Mouse (Mus musculus): ENCODE data around the gene S100a6.
A peak's percentile ranks its signal among the peaks of the same experiment; 100 is the strongest.

The S100a6 gene

DNA sequence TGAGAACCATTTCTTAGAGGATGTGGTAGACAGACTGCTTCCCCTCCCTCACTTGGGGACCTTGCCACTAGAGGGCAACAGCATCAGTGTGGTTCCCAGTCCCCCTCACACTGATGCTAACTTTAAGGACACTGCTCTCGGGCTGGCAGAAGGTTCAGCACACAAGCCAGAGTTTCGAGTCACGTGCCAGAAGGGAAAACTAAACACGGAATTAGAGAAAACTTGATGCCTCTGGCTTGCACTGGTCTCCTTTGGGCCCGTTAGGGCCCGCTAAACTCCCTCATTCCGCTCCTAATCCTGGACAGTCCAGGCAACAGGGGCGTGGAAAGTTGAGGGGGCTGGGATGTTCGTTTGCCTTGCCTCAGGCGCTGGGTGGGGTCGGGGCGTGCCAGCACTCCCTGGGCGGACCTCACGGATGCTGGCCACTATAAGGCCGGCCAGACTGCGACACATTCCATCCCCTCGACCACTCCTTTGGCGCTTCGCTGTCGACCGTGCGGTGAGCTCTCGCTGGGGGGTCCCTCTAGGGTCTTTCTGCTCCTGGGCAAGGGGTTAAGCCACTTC lies at the start of gene S100a6:
TSS of gene S100a6 (plus strand) at position 155 of the 564 bp plus-strand sequence.
- peak; percentile 91 for DNase-seq (ENCODE audit: low spot score)

DNA sequence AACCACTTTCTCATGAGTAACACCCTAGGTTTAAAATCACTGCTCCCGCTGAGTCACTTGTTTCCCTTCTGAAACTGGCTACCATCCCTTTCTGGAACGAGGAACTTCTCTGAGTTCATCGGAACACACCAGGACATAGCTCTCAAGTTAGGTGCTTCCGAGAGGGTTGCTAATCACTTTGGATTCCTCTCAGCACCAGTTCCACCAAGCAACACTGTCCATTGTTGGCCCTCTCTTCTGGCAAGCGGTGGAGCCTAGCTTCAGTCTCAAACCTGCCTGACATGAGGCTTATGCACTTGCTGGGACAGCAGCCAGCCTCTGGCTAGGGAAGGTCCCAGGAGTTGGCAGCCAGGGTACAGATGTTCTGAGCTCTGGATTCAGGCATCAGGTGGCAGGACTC lies 38.0 kb upstream of the S100a6 start:
- no peak for DNase-seq (ENCODE audit: low spot score)

DNA sequence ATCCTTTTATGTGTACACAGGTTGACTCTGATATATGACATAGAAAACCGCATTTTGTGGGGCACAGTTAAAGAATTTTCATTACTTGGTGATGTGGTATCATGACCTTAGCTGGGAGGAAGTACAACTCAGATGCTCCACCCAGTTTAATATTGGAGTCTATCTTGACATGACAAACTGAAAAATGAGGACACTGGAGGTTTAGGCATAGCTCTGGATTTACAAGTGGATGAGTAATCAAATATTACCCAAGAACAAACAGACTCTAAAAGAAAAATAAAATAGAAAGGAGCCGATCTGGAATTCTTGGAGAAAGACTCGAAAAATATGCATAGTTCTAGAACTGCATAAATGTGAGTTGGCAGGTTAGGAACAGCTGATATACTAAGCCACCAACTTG lies 37.4 kb upstream of the S100a6 start:
- DNase-seq (ENCODE audit: low spot score): no peak

DNA sequence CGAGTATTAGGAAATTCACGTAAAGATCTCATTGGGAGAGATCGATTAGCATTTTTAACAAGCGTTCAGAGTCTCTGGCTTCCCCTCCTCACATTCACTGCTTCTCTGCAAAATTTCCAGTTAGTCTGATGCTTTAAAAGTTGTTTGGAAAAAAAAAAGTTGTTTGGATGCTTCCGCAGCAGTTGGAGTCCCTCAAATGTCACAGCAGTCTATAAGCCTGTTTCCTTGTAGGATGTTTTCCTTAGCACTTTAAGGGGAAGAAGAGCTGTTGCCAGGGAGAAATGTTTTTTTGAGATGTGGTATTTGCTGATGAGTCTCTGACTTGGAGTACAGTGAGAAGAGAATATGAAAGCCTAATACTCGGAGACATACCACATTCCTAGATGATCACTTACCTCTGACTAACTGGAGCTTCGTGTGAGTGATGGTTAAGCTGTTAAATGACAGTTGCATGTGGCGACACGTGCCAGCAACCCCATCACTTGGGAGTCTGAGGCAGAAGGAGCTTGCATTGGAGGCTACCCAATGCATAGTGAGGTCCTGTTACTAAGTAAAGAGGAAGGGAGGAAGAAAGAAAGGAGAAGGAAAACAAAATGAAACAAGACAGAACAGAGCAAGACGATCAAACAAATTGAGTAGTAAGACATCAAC lies 36.2 kb upstream of the S100a6 start:
- DNase-seq (ENCODE audit: low spot score): no peak

DNA sequence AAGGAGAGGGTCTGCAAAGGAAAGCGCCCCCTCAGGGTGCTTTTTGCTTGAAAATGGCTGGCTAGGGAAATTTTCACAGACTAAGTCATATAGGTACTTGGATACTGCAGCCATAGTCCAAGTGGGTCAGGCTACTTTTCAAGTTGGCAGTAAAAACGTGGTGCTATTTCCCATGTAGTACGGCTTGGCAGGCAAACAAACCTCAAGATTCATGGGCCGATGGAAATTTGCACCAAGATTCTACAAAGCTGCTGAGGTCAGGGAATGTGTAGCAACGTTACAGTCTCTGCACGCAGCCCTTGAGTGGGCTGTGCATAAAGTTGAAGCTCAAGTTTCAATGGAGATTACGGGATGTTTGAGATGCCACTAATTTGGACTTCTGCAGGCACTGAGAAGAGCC lies 33.2 kb upstream of the S100a6 start:
- no peak for DNase-seq (ENCODE audit: low spot score)

DNA sequence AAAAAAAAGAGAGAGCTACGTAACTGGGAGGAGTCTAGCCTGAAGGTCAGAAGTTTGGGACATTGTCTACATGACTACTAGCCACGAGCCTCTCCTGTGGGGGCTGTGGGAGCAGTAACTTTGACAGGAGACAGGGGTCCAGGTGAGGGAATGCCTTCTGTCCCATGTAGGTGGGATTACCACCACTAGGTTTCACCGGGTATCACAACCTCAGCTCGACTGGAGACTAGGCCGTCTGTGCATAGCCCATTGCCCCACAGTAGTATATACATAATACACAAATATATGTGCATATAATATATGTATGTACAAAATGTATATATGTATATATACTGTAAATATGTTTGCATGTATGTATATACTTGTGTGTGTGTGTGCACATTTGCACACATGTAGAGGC lies 31.5 kb upstream of the S100a6 start:
- no peak for DNase-seq (ENCODE audit: low spot score)

DNA sequence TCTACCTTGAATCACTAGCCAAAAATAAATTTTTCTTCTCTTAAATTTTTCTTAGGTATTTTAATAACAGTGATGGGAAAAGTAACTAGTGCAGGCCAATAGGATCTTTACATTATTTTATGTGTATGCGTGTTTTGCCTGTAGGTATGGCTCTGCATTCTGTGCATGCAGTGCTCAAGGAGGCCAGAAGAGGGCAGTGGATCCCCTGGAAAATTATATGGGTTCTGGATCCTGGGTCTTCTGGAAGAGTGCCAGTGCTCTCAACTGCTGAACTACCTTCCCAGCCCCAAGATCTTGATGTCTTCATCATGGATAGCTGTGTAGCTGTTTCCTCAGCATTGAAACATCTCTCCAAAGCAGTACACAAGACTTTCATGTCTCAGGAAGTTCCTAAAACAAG lies 30.5 kb upstream of the S100a6 start:
- no peak for DNase-seq (ENCODE audit: low spot score)

DNA sequence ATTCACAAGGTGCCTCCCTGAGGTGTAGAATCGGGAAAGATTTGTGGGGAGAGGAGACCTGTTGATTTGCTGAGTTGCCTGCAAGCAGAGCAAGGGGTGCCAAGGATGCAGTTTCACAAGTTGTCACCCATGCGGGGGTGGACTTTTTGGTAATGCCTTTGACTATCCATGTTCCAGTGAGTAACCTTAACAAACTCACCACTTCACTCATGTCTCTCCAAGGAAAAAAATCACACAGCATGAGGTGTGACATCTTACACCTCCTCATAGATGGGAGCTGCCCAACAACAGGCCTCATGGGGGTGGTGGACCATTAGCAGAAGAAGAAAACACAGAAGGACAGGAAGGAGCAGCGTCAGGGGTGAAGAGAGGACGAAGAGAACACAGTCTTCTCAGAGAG lies 30.1 kb upstream of the S100a6 start:
- no peak for DNase-seq (ENCODE audit: low spot score)

DNA sequence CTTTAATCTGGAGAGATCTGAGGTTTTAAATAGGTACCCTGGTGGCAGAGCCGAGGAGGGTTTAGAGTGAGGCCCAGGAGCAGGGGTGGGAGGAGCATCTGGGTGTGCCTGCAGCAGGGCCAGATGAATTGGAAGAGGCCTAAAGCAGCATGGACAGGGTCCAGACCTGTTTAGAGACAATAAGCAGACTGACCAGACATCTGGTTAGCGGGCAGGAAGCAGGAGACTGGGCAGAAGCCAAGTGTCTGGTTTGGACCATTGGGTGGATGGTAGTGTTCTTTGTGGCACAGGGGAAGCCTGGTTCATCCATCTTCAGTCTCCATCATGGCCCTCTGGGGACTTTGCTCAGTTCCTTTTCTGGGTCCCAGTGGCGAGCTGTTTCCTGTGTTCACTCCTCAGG lies 28.8 kb upstream of the S100a6 start:
- DNase-seq (ENCODE audit: low spot score): no peak

DNA sequence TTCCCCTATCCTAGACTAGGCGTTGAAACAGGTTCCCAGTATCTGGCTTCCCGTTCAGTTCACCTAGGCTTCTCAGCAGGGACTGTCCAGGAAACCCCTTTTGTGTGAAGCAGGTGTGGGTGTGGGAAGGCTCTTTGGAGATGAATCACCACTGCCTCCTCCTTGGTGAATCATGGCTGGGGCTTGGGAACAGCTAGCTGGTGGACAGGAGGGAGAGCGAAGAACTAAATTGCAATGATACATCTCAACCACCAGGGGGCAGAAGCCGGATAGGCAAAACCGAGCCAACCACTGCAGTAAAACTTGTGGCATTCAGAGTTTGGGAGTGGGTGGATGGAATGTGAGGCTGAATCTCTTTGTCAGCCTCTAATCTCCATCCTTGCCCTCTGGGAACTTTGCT lies 27.1 kb upstream of the S100a6 start:
- DNase-seq (ENCODE audit: low spot score): peak; percentile 86

DNA sequence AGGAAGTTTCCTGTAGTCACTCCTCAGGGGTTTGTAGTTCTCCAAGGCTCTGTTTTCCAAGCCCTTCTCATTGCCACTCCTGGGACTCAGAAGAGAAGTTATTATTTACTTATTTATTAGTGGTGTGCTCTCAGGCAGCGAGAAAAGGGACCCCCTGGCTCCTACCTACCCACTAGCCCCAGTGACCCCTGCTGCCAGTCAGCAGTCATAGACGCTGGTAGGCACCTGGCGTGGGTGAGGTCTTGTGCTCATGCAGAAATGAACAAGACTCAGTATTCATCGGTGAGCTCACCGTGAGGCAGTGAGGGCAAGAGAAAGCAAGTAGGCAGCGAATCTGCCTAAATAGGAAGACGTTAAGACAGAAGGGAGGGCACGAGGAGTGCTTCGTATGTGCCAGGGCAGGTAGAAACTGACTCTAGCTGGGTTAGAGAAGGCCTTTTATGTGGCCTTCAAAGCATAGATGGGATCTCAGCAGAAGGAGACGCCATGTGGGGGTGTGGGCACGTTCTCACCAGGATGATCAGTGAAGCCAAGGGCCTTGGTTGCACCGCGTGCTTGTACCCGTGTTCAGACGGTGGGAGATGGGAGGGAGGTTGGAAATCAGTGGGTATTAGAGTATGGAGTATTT lies 26.6 kb upstream of the S100a6 start:
- no peak for DNase-seq (ENCODE audit: low spot score)

DNA sequence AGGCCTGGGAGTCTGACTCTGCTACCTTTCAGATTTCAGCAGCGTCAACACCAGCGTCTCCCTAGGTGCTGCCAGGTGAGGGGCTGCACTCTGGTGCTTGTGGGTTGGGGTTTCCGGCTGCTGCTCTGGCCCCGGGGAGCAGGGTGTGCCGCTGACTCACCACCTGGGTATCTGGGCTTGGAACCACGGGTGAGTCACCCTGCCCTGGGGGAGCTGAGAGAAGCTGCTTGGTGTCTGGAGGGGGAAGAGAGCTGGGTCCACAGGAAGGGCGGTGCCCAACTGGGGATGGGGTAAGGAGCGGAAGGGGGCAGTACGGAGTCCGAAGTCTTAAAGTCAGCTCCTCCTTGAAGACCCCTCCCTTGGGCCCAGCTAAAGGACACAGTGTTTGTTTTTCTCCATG lies 25.8 kb upstream of the S100a6 start:
- no peak for DNase-seq (ENCODE audit: low spot score)

DNA sequence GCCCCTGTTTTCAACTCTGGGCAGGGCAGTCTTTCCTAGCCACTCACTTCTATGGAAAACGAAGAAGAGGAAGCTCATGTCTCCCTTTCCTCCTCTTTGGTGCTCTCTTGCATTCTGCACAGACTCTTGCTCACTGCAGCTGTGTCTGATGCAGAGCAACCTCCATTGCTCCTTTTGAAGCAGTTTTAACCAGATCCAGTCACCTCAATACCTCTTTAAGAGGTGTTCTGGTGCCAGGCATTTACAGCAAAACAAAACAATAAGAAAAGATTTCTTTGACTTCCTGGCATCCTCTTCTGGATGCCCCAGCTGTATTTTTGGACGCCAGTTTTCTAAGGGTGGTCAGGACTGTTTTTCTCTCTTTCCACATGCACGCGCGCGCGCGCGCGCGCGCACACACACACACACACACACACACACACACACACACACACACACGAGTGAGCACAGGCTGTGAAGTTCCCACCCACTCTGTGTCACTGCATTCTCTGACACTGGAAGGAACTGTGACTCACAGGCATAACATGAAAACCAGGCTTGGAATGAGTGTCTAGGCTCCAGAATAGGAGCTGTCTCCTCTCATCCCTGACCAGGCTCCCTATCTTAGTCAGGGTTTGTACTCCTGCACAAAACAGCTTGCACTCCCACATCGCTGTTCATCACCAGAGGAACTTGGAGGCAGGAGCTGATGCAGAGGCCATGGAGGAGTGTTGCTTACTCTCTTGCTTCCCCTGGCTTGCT lies 25.2 kb upstream of the S100a6 start:
- no peak for DNase-seq (ENCODE audit: low spot score)

DNA sequence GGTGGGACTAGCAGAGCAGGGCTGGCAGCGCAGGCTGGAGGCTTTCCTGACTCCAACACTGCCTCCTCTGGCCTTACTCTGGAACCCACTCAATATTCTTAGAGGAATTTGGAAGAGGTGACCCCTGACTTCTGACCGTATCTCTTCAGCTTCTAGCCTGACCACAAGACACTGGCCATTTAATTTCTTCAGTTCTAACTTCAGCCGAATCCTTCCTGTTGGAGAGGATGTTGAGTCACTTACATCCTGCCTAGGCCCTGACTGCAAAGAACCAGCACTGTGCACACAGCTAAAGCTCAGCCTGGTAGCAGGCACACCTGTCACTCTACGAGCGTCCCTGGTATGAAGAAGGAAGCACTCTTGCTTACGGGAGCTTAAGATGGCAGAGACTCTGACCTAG lies 23.3 kb upstream of the S100a6 start:
- no peak for DNase-seq (ENCODE audit: low spot score)

DNA sequence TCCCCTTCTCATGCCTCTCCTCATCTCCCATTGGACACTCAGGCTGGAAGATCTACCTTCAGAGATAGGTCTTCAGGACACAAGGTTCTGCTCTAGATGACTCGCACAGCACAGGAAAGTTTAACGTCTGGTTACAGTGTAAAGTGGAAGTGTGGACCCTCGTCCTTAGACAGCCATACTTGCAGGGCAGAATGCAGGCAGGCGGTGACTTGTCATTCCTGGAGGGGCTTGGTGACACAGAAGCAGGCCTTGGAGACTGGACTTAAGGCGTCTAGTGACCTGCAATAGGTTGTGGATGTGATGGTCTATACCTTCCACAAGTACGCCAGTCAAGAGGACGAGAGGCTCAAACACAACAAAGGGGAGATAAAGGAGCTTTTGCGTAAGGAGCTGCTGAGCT lies 22.7 kb upstream of the S100a6 start, which contains the start of gene S100a2:
TSS of gene S100a2 (plus strand) at position 301 of the 400 bp plus-strand sequence.
- no peak for DNase-seq (ENCODE audit: low spot score)

DNA sequence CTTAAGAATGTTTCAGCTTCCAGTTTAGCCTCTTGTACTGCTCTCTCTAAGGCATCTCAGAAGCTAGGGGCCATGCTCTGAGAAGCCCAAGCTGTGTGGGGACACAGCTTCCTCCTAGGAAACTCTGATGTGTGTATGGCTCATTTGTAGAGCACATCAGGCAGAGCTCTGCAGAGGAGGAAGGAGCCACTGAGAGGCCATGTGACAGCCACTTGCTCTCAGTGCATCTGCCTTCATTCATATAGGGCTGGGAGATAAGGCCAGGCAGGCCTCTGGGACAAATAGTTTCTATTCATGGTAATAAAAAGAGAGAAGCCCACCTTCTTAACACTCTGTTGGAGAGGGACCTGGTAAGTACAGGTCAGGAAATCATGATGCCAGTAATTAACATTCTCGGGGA lies 18.2 kb upstream of the S100a6 start:
- no peak for DNase-seq (ENCODE audit: low spot score)

DNA sequence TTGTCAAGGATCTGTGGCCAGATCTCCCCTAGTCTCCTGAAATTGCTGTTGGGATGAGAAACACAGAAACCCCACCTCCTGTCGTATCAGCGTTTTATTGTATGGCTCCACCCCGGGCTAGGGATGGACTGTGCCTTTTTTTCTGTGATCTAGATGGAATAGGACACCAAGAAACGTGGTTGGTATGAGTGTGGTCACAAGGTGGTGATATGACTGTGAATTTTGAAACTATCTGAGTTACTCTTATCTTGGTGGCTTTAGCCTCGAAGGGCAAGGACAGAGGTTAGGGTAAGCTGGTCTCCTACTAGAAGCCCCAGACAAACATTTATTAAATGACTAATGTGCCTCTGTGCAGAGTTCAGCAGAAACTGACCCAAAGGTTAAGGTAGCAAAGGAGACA lies 17.1 kb upstream of the S100a6 start:
- DNase-seq (ENCODE audit: low spot score): no peak

DNA sequence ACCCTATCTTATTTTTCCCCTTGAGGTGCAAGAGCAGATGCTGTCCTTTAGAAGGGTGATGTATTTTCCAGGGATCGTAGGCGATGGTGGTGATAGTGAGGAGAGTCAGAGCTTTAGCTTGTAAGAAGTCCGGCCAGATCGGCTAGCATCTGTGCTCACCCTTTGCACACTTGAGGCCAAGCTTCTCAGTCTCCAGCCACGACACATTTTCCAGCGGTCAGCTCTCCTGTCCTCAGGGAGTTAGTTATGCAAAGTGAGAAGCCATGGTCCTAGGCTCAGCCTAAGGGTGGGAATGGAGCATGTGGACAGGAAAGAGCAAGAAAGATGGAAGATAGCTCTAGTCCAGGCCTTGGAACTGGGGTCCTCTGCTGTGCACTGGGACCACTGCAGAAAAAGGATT lies 15.9 kb upstream of the S100a6 start:
- no peak for DNase-seq (ENCODE audit: low spot score)

DNA sequence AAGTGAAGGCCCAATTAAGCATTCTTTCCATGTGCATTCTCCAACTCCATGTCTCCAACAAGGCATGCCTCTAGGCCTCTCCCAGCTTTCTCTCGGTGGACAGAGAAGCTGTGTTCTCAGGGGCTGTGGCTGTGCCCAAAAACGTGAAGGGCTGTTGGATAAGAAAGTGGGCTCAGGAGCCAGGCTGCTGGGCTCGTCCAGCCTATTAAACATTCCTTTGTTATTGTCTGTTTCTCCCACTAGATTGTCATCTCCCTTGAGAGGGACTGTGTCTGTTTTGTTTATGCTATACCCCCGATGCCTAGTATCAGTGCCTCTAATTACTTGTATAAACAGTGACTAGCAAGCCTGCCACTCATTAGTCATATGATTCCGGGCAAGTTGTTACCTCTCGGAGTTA lies 14.9 kb upstream of the S100a6 start:
- no peak for DNase-seq (ENCODE audit: low spot score)

DNA sequence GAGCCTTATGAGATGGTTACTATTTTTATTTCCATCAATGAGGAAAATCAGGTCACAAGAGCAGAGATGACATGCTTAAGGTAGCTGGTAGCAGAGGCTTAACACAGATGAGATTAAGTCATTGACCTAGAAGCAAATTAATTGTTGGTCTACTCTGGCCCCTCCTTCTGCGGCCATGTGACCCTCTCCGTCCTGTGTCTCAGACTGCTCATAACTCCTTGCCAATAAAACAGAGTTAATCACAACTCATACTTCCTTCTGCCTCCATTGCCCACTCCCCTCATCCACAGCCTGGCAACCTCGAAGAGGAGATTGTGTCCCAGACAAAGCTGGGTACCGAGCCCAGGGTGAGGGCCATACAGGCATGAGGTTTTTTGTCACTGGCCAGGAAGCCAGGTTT lies 14.5 kb upstream of the S100a6 start:
- DNase-seq (ENCODE audit: low spot score): no peak

DNA sequence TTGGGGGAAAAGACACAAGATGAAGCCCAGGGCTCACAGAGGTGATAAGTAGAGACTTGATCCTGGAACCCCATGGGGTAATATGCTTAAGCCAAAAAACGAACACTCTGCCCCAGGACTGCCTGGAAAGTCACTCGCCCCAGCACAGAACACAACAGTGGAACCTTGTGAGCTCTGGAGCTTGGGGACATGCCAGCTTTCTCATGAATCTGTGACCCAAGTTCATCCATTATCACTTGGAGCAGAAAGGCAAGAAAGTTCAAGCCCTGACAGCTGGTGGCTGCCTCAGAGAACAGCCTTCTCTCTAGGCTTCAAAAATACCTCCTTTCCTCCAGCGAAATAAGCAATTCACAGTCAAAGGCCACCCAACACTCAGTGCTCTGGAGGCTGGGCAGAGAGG lies 13.3 kb upstream of the S100a6 start:
- no peak for DNase-seq (ENCODE audit: low spot score)

DNA sequence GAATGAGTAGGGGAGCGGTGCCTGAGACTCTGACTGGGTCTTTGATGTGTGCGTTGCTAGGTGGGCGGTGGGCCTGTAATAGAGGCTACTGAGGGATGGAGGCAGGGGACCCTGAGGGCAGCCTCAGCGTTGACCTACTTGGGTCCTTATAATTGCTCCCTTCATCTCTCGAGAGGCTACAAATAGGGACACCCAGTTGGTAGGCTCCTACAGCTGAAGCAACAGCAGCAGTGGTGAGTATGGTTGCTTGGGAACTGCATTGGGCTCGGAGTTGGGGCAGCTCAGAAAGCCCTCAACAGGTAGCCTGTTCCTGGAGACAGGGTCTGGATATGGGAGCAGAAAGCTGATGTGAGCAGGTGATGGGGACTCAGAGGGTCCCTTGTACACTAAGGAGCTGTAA lies 12.6 kb upstream of the S100a6 start:
- no peak for DNase-seq (ENCODE audit: low spot score)
